Mouse (Mus musculus): ENCODE results near the gene Lrrc27. TPM values are rescaled to one million over a fixed set of nuclear protein-coding genes. Genes with fewer than 3 reads are reported as not detected.

Gene Lrrc27
- polyA plus RNA-seq, 1 experiment from 2014 or later = 2.7 TPM

GRCm38 (mm10) chr7:139265634-139266033 lies 52.8 kb downstream of the Lrrc27 start:
- Histone ChIP-seq H3K4me1 (peaks cover 9% of the 10 kb centered on the region; the same call in 1 of the 2 replicates), H3K27ac (no peak overlapping the region), H3K4me2 (replicated peaks) (no peak overlapping the region), H3K36me3 (no peaks in the 10 kb centered on the region), H3K27me3 (no peaks in the 10 kb centered on the region), H3K9ac (no peak overlapping the region), H3K4me3 (no peak overlapping the region), H3K9me3 (no peaks in the 10 kb centered on the region; the same call in 1 of the 2 replicates)
- no peak for ATAC-seq (ENCODE audit: insufficient number of reproducible peaks, insufficient read depth, low FRiP score, low TSS enrichment)
- 75% methylated on average over 6 of the region's 6 CpGs for WGBS

- no peaks in the 10 kb centered on the region for H3K27me3 ChIP-seq
- ATAC-seq (ENCODE audit: insufficient number of reproducible peaks, insufficient read depth, low FRiP score, low TSS enrichment) = no peak
- no peak overlapping the region for H3K4me3 ChIP-seq
- H3K9ac ChIP-seq = no peak overlapping the region
- no peaks in the 10 kb centered on the region; the same call in 1 of the 2 replicates for H3K9me3 ChIP-seq
- no peak overlapping the region for H3K4me2 ChIP-seq (replicated peaks)
- H3K36me3 ChIP-seq = no peaks in the 10 kb centered on the region
- 78% methylated on average over 6 of the region's 6 CpGs for WGBS
- peaks cover 9% of the 10 kb centered on the region; the same call in 1 of the 2 replicates for H3K4me1 ChIP-seq
- H3K27ac ChIP-seq = no peak overlapping the region
Observed at GRCm38 (mm10) chr7:139266431-139266830, 53.6 kb downstream of the Lrrc27 start.

GRCm38 (mm10) chr7:139266886-139267870 lies 54.4 kb downstream of the Lrrc27 start:
- Histone ChIP-seq H3K36me3 (no peaks in the 10 kb centered on the region), H3K27ac (no peak overlapping the region), H3K9ac (no peak overlapping the region), H3K27me3 (no peaks in the 10 kb centered on the region), H3K4me3 (no peak overlapping the region), H3K4me1 (peaks cover 11% of the 10 kb centered on the region), H3K4me2 (replicated peaks) (no peak overlapping the region), H3K9me3 (no peaks in the 10 kb centered on the region)
- no peak for ATAC-seq (ENCODE audit: insufficient number of reproducible peaks, insufficient read depth, low FRiP score, low TSS enrichment)
- 57% methylated on average over 8 of the region's 8 CpGs for WGBS

- H3K9ac ChIP-seq = no peak overlapping the region
- ATAC-seq (ENCODE audit: insufficient number of reproducible peaks, insufficient read depth, low FRiP score, low TSS enrichment) = no peak
- no peak overlapping the region for H3K4me2 ChIP-seq (replicated peaks)
- peaks cover 31% of the 10 kb centered on the region for H3K4me1 ChIP-seq
- no peaks in the 10 kb centered on the region for H3K36me3 ChIP-seq
- H3K4me3 ChIP-seq = no peak overlapping the region
- no peaks in the 10 kb centered on the region for H3K9me3 ChIP-seq
- H3K27ac ChIP-seq = no peak overlapping the region
- H3K27me3 ChIP-seq = no peaks in the 10 kb centered on the region
- WGBS = 43% methylated on average over 1 of the region's 1 CpGs
Observed at GRCm38 (mm10) chr7:139270738-139271137, 58.0 kb downstream of the Lrrc27 start.

GRCm38 (mm10) chr7:139271871-139272270 lies 59.1 kb downstream of the Lrrc27 start:
- 85% methylated on average over 5 of the region's 5 CpGs for WGBS
- Histone ChIP-seq H3K4me1 (peaks cover 35% of the 10 kb centered on the region), H3K27ac (no peak overlapping the region), H3K9me3 (no peaks in the 10 kb centered on the region), H3K36me3 (no peaks in the 10 kb centered on the region), H3K9ac (no peak overlapping the region), H3K4me2 (replicated peaks) (no peak overlapping the region), H3K27me3 (no peaks in the 10 kb centered on the region), H3K4me3 (no peak overlapping the region)
- no peak for ATAC-seq (ENCODE audit: insufficient number of reproducible peaks, insufficient read depth, low FRiP score, low TSS enrichment)

GRCm38 (mm10) chr7:139272639-139273396 lies 60.0 kb downstream of the Lrrc27 start:
- no peak overlapping the region for H3K9ac ChIP-seq
- H3K4me3 ChIP-seq = no peak overlapping the region
- H3K27me3 ChIP-seq = no peaks in the 10 kb centered on the region
- H3K27ac ChIP-seq = peak overlapping the region; percentile 37
- H3K4me2 ChIP-seq (replicated peaks) = no peak overlapping the region
- WGBS = 45% methylated on average over 1 of the region's 1 CpGs
- no peaks in the 10 kb centered on the region for H3K36me3 ChIP-seq
- ATAC-seq (ENCODE audit: insufficient number of reproducible peaks, insufficient read depth, low FRiP score, low TSS enrichment) = peak; percentile 37; the same call in 1 of the 2 replicates
- peaks cover 31% of the 10 kb centered on the region for H3K4me1 ChIP-seq
- no peaks in the 10 kb centered on the region for H3K9me3 ChIP-seq

GRCm38 (mm10) chr7:139273397-139273719 lies 60.6 kb downstream of the Lrrc27 start:
- 34% methylated on average over 2 of the region's 2 CpGs for WGBS
- Histone ChIP-seq H3K36me3 (no peaks in the 10 kb centered on the region), H3K4me1 (peaks cover 31% of the 10 kb centered on the region), H3K4me2 (replicated peaks) (no peak overlapping the region), H3K9ac (no peak overlapping the region), H3K27ac (peak overlapping the region; percentile 30; the same call in 1 of the 2 replicates), H3K4me3 (no peak overlapping the region), H3K9me3 (no peaks in the 10 kb centered on the region), H3K27me3 (no peaks in the 10 kb centered on the region)
- ATAC-seq (ENCODE audit: insufficient number of reproducible peaks, insufficient read depth, low FRiP score, low TSS enrichment) = peak; percentile 35; the same call in 1 of the 2 replicates

GRCm38 (mm10) chr7:139275586-139275985 lies 62.8 kb downstream of the Lrrc27 start:
- Histone ChIP-seq H3K9ac (no peak overlapping the region), H3K9me3 (no peaks in the 10 kb centered on the region), H3K4me3 (no peak overlapping the region), H3K27ac (no peak overlapping the region), H3K4me1 (peaks cover 43% of the 10 kb centered on the region), H3K27me3 (no peaks in the 10 kb centered on the region), H3K36me3 (no peaks in the 10 kb centered on the region), H3K4me2 (replicated peaks) (no peak overlapping the region)
- ATAC-seq (ENCODE audit: insufficient number of reproducible peaks, insufficient read depth, low FRiP score, low TSS enrichment) = no peak
- WGBS = 55% methylated on average over 10 of the region's 10 CpGs

GRCm38 (mm10) chr7:139276150-139276549 lies 63.4 kb downstream of the Lrrc27 start:
- ATAC-seq (ENCODE audit: insufficient number of reproducible peaks, insufficient read depth, low FRiP score, low TSS enrichment) = no peak
- WGBS = 67% methylated on average over 10 of the region's 10 CpGs
- H3K27me3 ChIP-seq = no peaks in the 10 kb centered on the region
- no peaks in the 10 kb centered on the region for H3K9me3 ChIP-seq
- H3K4me3 ChIP-seq = no peak overlapping the region
- no peak overlapping the region for H3K4me2 ChIP-seq (replicated peaks)
- H3K36me3 ChIP-seq = no peaks in the 10 kb centered on the region
- H3K4me1 ChIP-seq = peaks cover 48% of the 10 kb centered on the region
- no peak overlapping the region for H3K9ac ChIP-seq
- no peak overlapping the region for H3K27ac ChIP-seq

GRCm38 (mm10) chr7:139277536-139277935 lies 64.7 kb downstream of the Lrrc27 start:
- Histone ChIP-seq H3K9ac (no peak overlapping the region), H3K27ac (no peak overlapping the region), H3K4me3 (no peak overlapping the region), H3K9me3 (no peaks in the 10 kb centered on the region), H3K36me3 (no peaks in the 10 kb centered on the region), H3K4me1 (peaks cover 45% of the 10 kb centered on the region), H3K27me3 (no peaks in the 10 kb centered on the region), H3K4me2 (replicated peaks) (no peak overlapping the region)
- ATAC-seq (ENCODE audit: insufficient number of reproducible peaks, insufficient read depth, low FRiP score, low TSS enrichment) = no peak
- 84% methylated on average over 7 of the region's 7 CpGs for WGBS

- Histone ChIP-seq H3K4me2 (replicated peaks) (no peak overlapping the region), H3K4me3 (no peak overlapping the region), H3K4me1 (peaks cover 43% of the 10 kb centered on the region), H3K27me3 (no peaks in the 10 kb centered on the region), H3K9ac (no peak overlapping the region), H3K9me3 (no peaks in the 10 kb centered on the region), H3K36me3 (no peaks in the 10 kb centered on the region), H3K27ac (peak overlapping the region; percentile 18; the same call in 1 of the 2 replicates)
- ATAC-seq (ENCODE audit: insufficient number of reproducible peaks, insufficient read depth, low FRiP score, low TSS enrichment) = no peak
- 77% methylated on average over 5 of the region's 5 CpGs for WGBS
Observed at GRCm38 (mm10) chr7:139279571-139279970, 66.8 kb downstream of the Lrrc27 start.
